Comparison of ENCODE assay signal across 15 mouse cellular contexts in the genomic region with DNA sequence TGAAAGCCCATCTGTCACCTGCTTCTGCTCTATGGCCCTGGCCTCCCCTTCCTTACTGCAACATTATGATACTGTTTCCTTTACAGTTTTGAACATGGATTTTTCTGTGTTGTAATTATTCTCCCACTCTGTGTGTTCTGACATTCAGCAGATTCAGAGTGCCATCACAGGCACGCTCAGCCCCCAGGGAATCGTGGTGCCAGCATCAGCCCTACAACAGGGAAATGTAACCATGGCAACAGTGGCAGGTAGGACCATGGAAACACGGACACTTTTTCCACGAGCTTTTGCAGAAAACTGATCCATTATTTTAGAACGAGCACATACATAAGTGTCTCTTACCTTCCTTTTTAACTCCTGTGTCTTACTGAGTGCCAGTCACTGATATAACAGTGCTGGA. TPM values are rescaled to one million over a fixed set of nuclear protein-coding genes. Genes with fewer than 3 reads are reported as not detected.
DNase-seq lines count a peak whose midpoint lies in the region; ATAC-seq lines count a peak whose summit lies in the region.
"Had no signal": no experiment of that assay in that cellular context is flagged by ENCODE, and none has a peak within 500 bp of the region (broad histone marks: within the 10 kb centered on the region; RNA-seq: fewer than 3 reads in every experiment).

No protein-coding gene starts in this region.

- no peaks in the 10 kb centered on the region for H3K27me3 ChIP-seq in hindbrain, embryonic 15.5 days
- H3K27me3 ChIP-seq in hindbrain, embryonic 10.5 days (ENCODE audit: insufficient read depth, poor library complexity, severe bottlenecking) = no peaks in the 10 kb centered on the region
- no peaks in the 10 kb centered on the region for H3K27me3 ChIP-seq in midbrain, embryonic 15.5 days (replicated peaks)
- H3K27me3 ChIP-seq: kidney, embryonic 15.5 days; limb, embryonic 15.5 days had no signal

- WGBS in hindbrain, embryonic 15.5 days = 60% methylated on average over 5 of the region's 5 CpGs
- 88% methylated on average over 5 of the region's 5 CpGs for WGBS in hindbrain, embryonic 10.5 days
- WGBS in midbrain, embryonic 15.5 days = 63% methylated on average over 5 of the region's 5 CpGs

- no peak for DNase-seq in hindbrain, embryonic 10.5 days (ENCODE audit: low spot score)
- peak; percentile 30 for DNase-seq in right cerebral cortex, adult 18-20 months
- no peak for DNase-seq in right cerebral cortex, postnatal 4 days
- DNase-seq in heart, postnatal 36 days = no peak
- no peak for DNase-seq in spleen, adult 12 weeks (ENCODE audit: low spot score)
- no peak for DNase-seq in urinary bladder, postnatal 36 days (ENCODE audit: low spot score in 2 of 2)
- DNase-seq: adrenal gland, postnatal 14 days; cerebellum, adult 8-10 months; lung, postnatal 10 days had no signal

- peaks cover 5% of the 10 kb centered on the region; the same call in 1 of the 2 replicates for H3K4me1 ChIP-seq in hindbrain, embryonic 15.5 days (replicated peaks)
- H3K4me1 ChIP-seq in hindbrain, embryonic 10.5 days (replicated peaks) = no peaks in the 10 kb centered on the region
- peaks cover 6% of the 10 kb centered on the region; the same call in 1 of the 2 replicates for H3K4me1 ChIP-seq in midbrain, embryonic 15.5 days
- H3K4me1 ChIP-seq: kidney, embryonic 15.5 days; limb, embryonic 15.5 days had no signal

- no peak overlapping the region for H3K4me2 ChIP-seq in hindbrain, embryonic 15.5 days
- no peak overlapping the region for H3K4me2 ChIP-seq in midbrain, embryonic 15.5 days
- H3K4me2 ChIP-seq: kidney, embryonic 15.5 days; limb, embryonic 15.5 days had no signal

- H3K9me3 ChIP-seq in hindbrain, embryonic 15.5 days = no peaks in the 10 kb centered on the region
- no peaks in the 10 kb centered on the region for H3K9me3 ChIP-seq in hindbrain, embryonic 10.5 days
- H3K9me3 ChIP-seq in midbrain, embryonic 15.5 days = no peaks in the 10 kb centered on the region
- H3K9me3 ChIP-seq: G1E; heart, embryonic 10.5 days; kidney, embryonic 15.5 days; limb, embryonic 15.5 days had no signal

- H3K4me3 ChIP-seq in hindbrain, embryonic 15.5 days = no peak overlapping the region
- H3K4me3 ChIP-seq in hindbrain, embryonic 10.5 days = no peak overlapping the region
- no peak overlapping the region for H3K4me3 ChIP-seq in midbrain, embryonic 15.5 days
- H3K4me3 ChIP-seq: heart, embryonic 10.5 days; kidney, embryonic 15.5 days; limb, embryonic 15.5 days had no signal

- peak overlapping the region; percentile 64 for H3K27ac ChIP-seq in hindbrain, embryonic 15.5 days (replicated peaks)
- H3K27ac ChIP-seq in hindbrain, embryonic 10.5 days = no peak overlapping the region
- H3K27ac ChIP-seq in midbrain, embryonic 15.5 days = peak overlapping the region; percentile 69
- H3K27ac ChIP-seq: heart, embryonic 10.5 days; kidney, embryonic 15.5 days; limb, embryonic 15.5 days had no signal

- no peak for ATAC-seq in hindbrain, embryonic 15.5 days (ENCODE audit: low FRiP score, low read depth)
- ATAC-seq in midbrain, embryonic 15.5 days (replicated peaks) = peak; percentile 78; the same call in 1 of the 2 replicates

- intact Hi-C loops in heart, postnatal 36 days (cut with DNase I) = no loop called here

- H3K36me3 ChIP-seq in hindbrain, embryonic 15.5 days = peaks cover 43% of the 10 kb centered on the region
- peaks cover 86% of the 10 kb centered on the region for H3K36me3 ChIP-seq in hindbrain, embryonic 10.5 days
- H3K36me3 ChIP-seq in midbrain, embryonic 15.5 days (replicated peaks) = no peaks in the 10 kb centered on the region; the same call in 1 of the 2 replicates

- H3K9ac ChIP-seq in hindbrain, embryonic 15.5 days = no peak overlapping the region
- H3K9ac ChIP-seq in midbrain, embryonic 15.5 days = no peak overlapping the region
- H3K9ac ChIP-seq: kidney, embryonic 15.5 days; limb, embryonic 15.5 days had no signal

RNA-seq across cellular contexts. Expression of gene Pknox1, which starts 30.5 kb away (rescaled TPM):
- polyA plus RNA-seq in hindbrain, embryonic 15.5 days (2015; fragmentation: Nextera tagmentation; extraction: Ambion mirVana) = 33.9 and 36.7 TPM in 2 replicates
- 21.1 and 24.8 TPM in 2 replicates for polyA plus RNA-seq in hindbrain, embryonic 10.5 days (2016; fragmentation: Nextera tagmentation; extraction: Ambion mirVana)
- 21.0 and 21.6 TPM in 2 replicates for polyA plus RNA-seq in midbrain, embryonic 15.5 days (2015; fragmentation: Nextera tagmentation; extraction: Ambion mirVana)
- total RNA-seq in heart, postnatal 36 days (2021) = 1 to 10 TPM; 9.4 to 10.0 TPM

RNA-seq across cellular contexts. Expression of gene Cbs, which starts 42.0 kb away (rescaled TPM):
- polyA plus RNA-seq in hindbrain, embryonic 15.5 days (2015; fragmentation: Nextera tagmentation; extraction: Ambion mirVana) = 8.9 TPM in 2 replicates
- polyA plus RNA-seq in hindbrain, embryonic 10.5 days (2016; fragmentation: Nextera tagmentation; extraction: Ambion mirVana) = 0.99 and 1.5 TPM in 2 replicates
- polyA plus RNA-seq in midbrain, embryonic 15.5 days (2015; fragmentation: Nextera tagmentation; extraction: Ambion mirVana) = 5.2 and 5.9 TPM in 2 replicates
- 1 to 10 TPM; 3.0 to 3.6 TPM for total RNA-seq in heart, postnatal 36 days (2021)
- polyA plus RNA-seq: G1E had no signal
